Mouse (Mus musculus): ENCODE measurements around the gene Fyn.

- TF ChIP-seq CTCF (IDR thresholded peaks at IDR 0.05; ENCODE audit: low read depth): no peak
- no peak for TF ChIP-seq EP300 (IDR thresholded peaks at IDR 0.05; ENCODE audit: low read depth)
These were observed 46.9 kb downstream of the Fyn start for GRCm38 (mm10) chr10:39415586-39415985.

Measured in liver, postnatal 0 days (tissue).